Mouse (Mus musculus) stomach, postnatal 0 days (tissue): ENCODE measurements at regions not wholly inside any gene's neighbourhood (a gene's known extent, or its start where the extent isn't known, plus 50 kb on each side); places are given as distances from the start of the nearest gene placed in this dataset.

ENCODE experiments used
- ATAC-seq: fragments of 200-750 bp; cut with Nextera tagmentation; 2 replicates; pipeline ENCODE4 v1.8.0; 2017; ENCODE audit not compliant: low FRiP score, low TSS enrichment
- DNase-seq: peaks from one replicate; pipeline ENCODE4 v3.0.0-alpha.2; 2016; ENCODE audit warnings: low spot score
- H3K27ac ChIP-seq: fragments of 300-500 bp; sonication (generic); replicated peaks from 2 replicates; pipeline ENCODE4 v1.5.1; 2014; ENCODE audit warnings: mild to moderate bottlenecking, control low read depth
- H3K27me3 ChIP-seq: fragments of 300-500 bp; sonication (generic); 2 replicates; pipeline ENCODE4 v1.6.1; 2014; ENCODE audit warnings: low read length; ENCODE audit not compliant: control insufficient read depth, insufficient read depth
- H3K36me3 ChIP-seq: fragments of 300-500 bp; sonication (generic); 2 replicates; pipeline ENCODE4 v1.6.1; 2014; ENCODE audit warnings: low read length, mixed read lengths; ENCODE audit not compliant: control insufficient read depth, insufficient read depth
- H3K4me1 ChIP-seq: fragments of 300-500 bp; sonication (generic); replicated peaks from 2 replicates; pipeline ENCODE4 v1.6.1; 2014; ENCODE audit warnings: antibody characterized with exemption; ENCODE audit not compliant: control insufficient read depth, insufficient read depth
- H3K4me2 ChIP-seq: fragments of 300-500 bp; sonication (generic); replicated peaks from 2 replicates; pipeline ENCODE4 v1.6.1; 2014; ENCODE audit warnings: low read depth, mild to moderate bottlenecking, control low read depth, moderate library complexity
- H3K4me3 ChIP-seq: fragments of 300-500 bp; sonication (generic); 2 replicates; pipeline ENCODE4 v1.5.1; 2014; ENCODE audit warnings: low read depth, low read length, control low read depth
- H3K9ac ChIP-seq: fragments of 300-500 bp; sonication (generic); 2 replicates; pipeline ENCODE4 v1.6.1; 2014; ENCODE audit warnings: mild to moderate bottlenecking, low read length, control low read depth, mixed read lengths
- H3K9me3 ChIP-seq: fragments of 300-500 bp; sonication (generic); 2 replicates; pipeline ENCODE4 v1.6.1; 2016; ENCODE audit warnings: low read length; ENCODE audit not compliant: control insufficient read depth
- CTCF ChIP-seq: IDR thresholded peaks from 2 replicates; pipeline ENCODE4 v1.5.1; 2016; ENCODE audit warnings: antibody characterized with exemption, low read depth, mild to moderate bottlenecking, moderate library complexity
- EP300 ChIP-seq: optimal IDR thresholded peaks from 2 replicates; pipeline ENCODE3; 2016; ENCODE audit warnings: antibody characterized with exemption
- WGBS: fragments of 180-500 bp; shearing (Covaris S2); extraction: QIAGEN DNeasy Blood & Tissue Kit; methylation state at CpG from one replicate; pipeline ENCODE4 v1.1.7; 2014; 5-methylcytosine and 5-hydroxymethylcytosine counted together

- 60% methylated on average over 8 of the region's 8 CpGs for WGBS
- H3K27me3 ChIP-seq = no peaks in the 10 kb centered on the region
Observed at GRCm38 (mm10) chr11:19828959-19829401, 95.2 kb upstream of the Spred2 start.

GRCm38 (mm10) chr11:19829564-19830279, 94.5 kb upstream of the Spred2 start:
- H3K27ac ChIP-seq = peak overlapping the region; percentile 40; the same call in 1 of the 2 replicates
- TF ChIP-seq CTCF = no peak
- no peak for TF ChIP-seq EP300

More at GRCm38 (mm10) chr11:19828959-19829401, 95.2 kb upstream of the Spred2 start:
- Histone ChIP-seq H3K4me1 (no peaks in the 10 kb centered on the region), H3K9ac (no peak overlapping the region), H3K36me3 (no peaks in the 10 kb centered on the region), H3K4me2 (no peak overlapping the region), H3K27ac (no peak overlapping the region; the same call in 1 of the 2 replicates), H3K9me3 (no peaks in the 10 kb centered on the region), H3K4me3 (no peak overlapping the region)
- DNase-seq = no peak
- TF ChIP-seq CTCF (no peak), EP300 (no peak)
- peak; percentile 36; the same call in 1 of the 2 replicates for ATAC-seq

GRCm38 (mm10) chr11:19830280-19831062, 93.7 kb upstream of the Spred2 start:
- DNase-seq = peak; percentile 86
- no peaks in the 10 kb centered on the region for H3K4me1 ChIP-seq
- peak; percentile 97 for TF ChIP-seq CTCF
- no peak for TF ChIP-seq EP300
- H3K36me3 ChIP-seq = no peaks in the 10 kb centered on the region
- no peak overlapping the region for H3K9ac ChIP-seq
- H3K4me3 ChIP-seq = no peak overlapping the region
- no peaks in the 10 kb centered on the region for H3K9me3 ChIP-seq
- no peak overlapping the region for H3K4me2 ChIP-seq
- WGBS = 18% methylated on average over 18 of the region's 18 CpGs
- no peak overlapping the region for H3K27ac ChIP-seq
- H3K27me3 ChIP-seq = no peaks in the 10 kb centered on the region
- ATAC-seq = peak; percentile 55; the same call in 1 of the 2 replicates

More at GRCm38 (mm10) chr11:19829564-19830279, 94.5 kb upstream of the Spred2 start:
- ATAC-seq (no peak; the same call in 1 of the 2 replicates), DNase-seq (no peak)
- H3K4me3 ChIP-seq = no peak overlapping the region
- WGBS = 28% methylated on average over 9 of the region's 9 CpGs
- no peaks in the 10 kb centered on the region for H3K36me3 ChIP-seq
- no peaks in the 10 kb centered on the region for H3K27me3 ChIP-seq
- H3K4me2 ChIP-seq = no peak overlapping the region
- H3K9me3 ChIP-seq = no peaks in the 10 kb centered on the region
- peak overlapping the region; percentile 13; the same call in 1 of the 2 replicates for H3K9ac ChIP-seq
- H3K4me1 ChIP-seq = no peaks in the 10 kb centered on the region

GRCm38 (mm10) chr11:19834561-19834960, 89.6 kb upstream of the Spred2 start:
- no peak for DNase-seq
- H3K27me3 ChIP-seq = no peaks in the 10 kb centered on the region

GRCm38 (mm10) chr11:19835221-19835745, 88.9 kb upstream of the Spred2 start:
- Histone ChIP-seq H3K4me1 (no peaks in the 10 kb centered on the region), H3K4me3 (no peak overlapping the region), H3K27ac (peak overlapping the region; percentile 61), H3K9ac (no peak overlapping the region), H3K9me3 (no peaks in the 10 kb centered on the region), H3K27me3 (no peaks in the 10 kb centered on the region), H3K4me2 (no peak overlapping the region), H3K36me3 (no peaks in the 10 kb centered on the region)
- TF ChIP-seq EP300 (no peak), CTCF (peak; percentile 61)
- ATAC-seq (peak; percentile 73; the same call in 1 of the 2 replicates), DNase-seq (no peak)
- 32% methylated on average over 6 of the region's 6 CpGs for WGBS

More at GRCm38 (mm10) chr11:19834561-19834960, 89.6 kb upstream of the Spred2 start:
- ATAC-seq = no peak
- 61% methylated on average over 8 of the region's 8 CpGs for WGBS
- Histone ChIP-seq H3K4me3 (no peak overlapping the region), H3K36me3 (no peaks in the 10 kb centered on the region), H3K27ac (peak overlapping the region; percentile 45; the same call in 1 of the 2 replicates), H3K9me3 (no peaks in the 10 kb centered on the region), H3K4me2 (no peak overlapping the region), H3K9ac (no peak overlapping the region), H3K4me1 (no peaks in the 10 kb centered on the region)
- TF ChIP-seq EP300 (no peak), CTCF (no peak)
